Mouse (Mus musculus): Measurements from ENCODE around the gene Mtx1.

DNA sequence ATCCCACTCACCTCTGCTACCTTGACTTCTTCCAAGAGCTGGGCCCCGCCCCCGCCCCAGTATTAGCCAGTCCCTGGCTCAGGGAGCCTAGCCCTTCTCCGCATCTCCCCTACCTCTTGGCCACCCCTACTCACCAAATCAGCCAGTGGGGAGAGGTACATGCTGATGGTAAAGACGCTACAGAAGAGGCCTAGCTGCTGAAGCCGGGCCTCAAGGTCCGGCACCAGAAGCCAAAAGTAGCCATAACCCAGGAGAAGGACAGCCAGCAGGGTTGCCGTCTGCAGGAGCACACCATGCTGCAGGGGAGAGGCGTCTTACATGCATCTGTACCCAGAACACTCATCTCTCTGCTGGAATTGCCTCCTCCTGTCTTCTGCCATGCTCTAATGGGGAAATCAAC, 42.0 kb upstream of the Mtx1 start:
- TF ChIP-seq EP300 (IDR thresholded peaks at IDR 0.05; ENCODE audit: low read depth) (no peak), CTCF (IDR thresholded peaks at IDR 0.05; ENCODE audit: low read depth) (no peak)
